23 mouse cellular contexts compared by ENCODE assay signal in genomic region chr7:144268329-144268728, GRCm38 (mm10).
DNase-seq lines count a peak whose midpoint lies in the region; ATAC-seq and TF ChIP-seq lines count a peak whose summit lies in the region.
"Had no signal": no experiment of that assay in that cellular context is flagged by ENCODE, and none has a peak within 500 bp of the region (broad histone marks: within the 10 kb centered on the region; RNA-seq: fewer than 3 reads in every experiment).

No protein-coding gene starts in this region.

- H3K27me3 ChIP-seq in forebrain, embryonic 13.5 days, result no peaks in the 10 kb centered on the region
- H3K27me3 ChIP-seq: heart, embryonic 12.5 days; midbrain, embryonic 15.5 days had no signal

- 88% methylated on average over 7 of the region's 7 CpGs for WGBS in forebrain, embryonic 13.5 days

- no peak for TF ChIP-seq CTCF in left cerebral cortex, adult 2 months (IDR thresholded peaks at IDR 0.05)

- no peak overlapping the region for H3K4me3 ChIP-seq in left cerebral cortex, adult 2 months
- no peak overlapping the region for H3K4me3 ChIP-seq in forebrain, embryonic 13.5 days
- H3K4me3 ChIP-seq: forebrain, embryonic 10.5 days; heart, embryonic 12.5 days; hindbrain, embryonic 13.5 days; limb, embryonic 10.5 days; megakaryocyte, embryonic 14.5 days; midbrain, embryonic 15.5 days had no signal

- no peaks in the 10 kb centered on the region for H3K4me1 ChIP-seq in forebrain, embryonic 13.5 days
- H3K4me1 ChIP-seq: forebrain, embryonic 10.5 days; heart, embryonic 12.5 days; hindbrain, embryonic 13.5 days; limb, embryonic 10.5 days; megakaryocyte, embryonic 14.5 days; midbrain, embryonic 15.5 days had no signal

- no peaks in the 10 kb centered on the region for H3K9me3 ChIP-seq in forebrain, embryonic 13.5 days (replicated peaks)
- H3K9me3 ChIP-seq: forebrain, embryonic 10.5 days; heart, embryonic 12.5 days; hindbrain, embryonic 13.5 days; limb, embryonic 10.5 days; megakaryocyte, embryonic 14.5 days; midbrain, embryonic 15.5 days had no signal

- intact Hi-C loops in left cerebral cortex, adult 2 months (cut with DNase I), result no loop called here
- intact Hi-C loops in left cerebral cortex, postnatal 36 days (cut with DNase I), result no loop called here

- DNase-seq in left cerebral cortex, adult 2 months (ENCODE audit: extremely low spot score in 1 of 2, low spot score in 2 of 2), result peak; percentile 43 to 77
- DNase-seq in left cerebral cortex, adult 11 months (ENCODE audit: low spot score), result no peak
- peak; percentile 61 to 63 for DNase-seq in layer of hippocampus, adult 8-10 months (ENCODE audit: low spot score in 2 of 2)
- DNase-seq in left cerebral cortex, postnatal 36 days (ENCODE audit: low spot score in 2 of 2), result peak; percentile 66 to 85
- DNase-seq in telencephalon, adult 2 months (ENCODE audit: low read depth, low spot score), result peak; percentile 71
- no peak for DNase-seq in heart, adult 8-10 months (ENCODE audit: low spot score)
- no peak for DNase-seq in spleen, adult 12 weeks (ENCODE audit: low spot score)
- DNase-seq: adrenal gland, postnatal 14 days; cerebellum, adult 11-12 months; cerebellum, postnatal 25 days; gastrocnemius, postnatal 36 days; heart, postnatal 14 days; kidney, adult 9 months; kidney, postnatal 25 days; lung, adult 18-20 months; thymus, postnatal 14 days had no signal

- no peak for ATAC-seq in forebrain, embryonic 13.5 days
- ATAC-seq: midbrain, embryonic 15.5 days had no signal

- peak overlapping the region; percentile 85 for H3K27ac ChIP-seq in left cerebral cortex, adult 2 months
- no peak overlapping the region for H3K27ac ChIP-seq in forebrain, embryonic 13.5 days
- H3K27ac ChIP-seq: forebrain, embryonic 10.5 days; hindbrain, embryonic 13.5 days; limb, embryonic 10.5 days; midbrain, embryonic 15.5 days had no signal

- no peak overlapping the region for H3K4me2 ChIP-seq in forebrain, embryonic 13.5 days
- H3K4me2 ChIP-seq: heart, embryonic 12.5 days; hindbrain, embryonic 13.5 days; midbrain, embryonic 15.5 days had no signal

- H3K9ac ChIP-seq in forebrain, embryonic 13.5 days, result no peak overlapping the region
- H3K9ac ChIP-seq: heart, embryonic 12.5 days; hindbrain, embryonic 13.5 days; midbrain, embryonic 15.5 days had no signal

- no peaks in the 10 kb centered on the region for H3K36me3 ChIP-seq in forebrain, embryonic 13.5 days (ENCODE audit: poor library complexity, severe bottlenecking)
- H3K36me3 ChIP-seq: forebrain, embryonic 10.5 days; heart, embryonic 12.5 days; hindbrain, embryonic 13.5 days; limb, embryonic 10.5 days; midbrain, embryonic 15.5 days had no signal

Comparison
In these comparisons a context has a peak if more than half of its experiments do, and no peak if none do; other contexts are left out.
1. DNase-seq: peak in left cerebral cortex, adult 2 months (2 of 2), layer of hippocampus, adult 8-10 months (2 of 2), left cerebral cortex, postnatal 36 days (2 of 2) and telencephalon, adult 2 months (single experiment); none in left cerebral cortex, adult 11 months (single experiment), heart, adult 8-10 months (single experiment) and spleen, adult 12 weeks (single experiment).